Mouse (Mus musculus) heart, embryonic 13.5 days (tissue): ENCODE measurements around the gene Cd244a. TPM values are rescaled to one million over a fixed set of nuclear protein-coding genes. Genes with fewer than 3 reads are reported as not detected.

ENCODE experiments used
- ATAC-seq: fragments of 200-750 bp; cut with Nextera tagmentation; 2 replicates; pipeline ENCODE4 v1.8.0; 2017; ENCODE audit warnings: moderate TSS enrichment; ENCODE audit not compliant: insufficient number of reproducible peaks, low FRiP score, low TSS enrichment; ENCODE audit errors: extremely low read depth
- H3K27ac ChIP-seq: fragments of 300-500 bp; sonication (generic); replicated peaks from 2 replicates; pipeline ENCODE4 v1.5.1; 2015; ENCODE audit warnings: moderate library complexity, mild to moderate bottlenecking, inconsistent platforms
- H3K27me3 ChIP-seq: fragments of 300-500 bp; sonication (generic); replicated peaks from 2 replicates; pipeline ENCODE4 v1.6.1; 2015; ENCODE audit warnings: mild to moderate bottlenecking, inconsistent platforms
- H3K36me3 ChIP-seq: fragments of 300-500 bp; sonication (generic); 2 replicates; pipeline ENCODE4 v1.6.1; 2015; ENCODE audit warnings: mild to moderate bottlenecking, inconsistent platforms
- H3K4me1 ChIP-seq: fragments of 300-500 bp; sonication (generic); 2 replicates; pipeline ENCODE4 v1.6.1; 2015; ENCODE audit warnings: inconsistent platforms
- H3K4me2 ChIP-seq: fragments of 300-500 bp; sonication (generic); 2 replicates; pipeline ENCODE4 v1.6.1; 2015; ENCODE audit warnings: inconsistent platforms, mild to moderate bottlenecking, moderate library complexity
- H3K4me3 ChIP-seq: fragments of 300-500 bp; sonication (generic); 2 replicates; pipeline ENCODE4 v1.5.1; 2015; ENCODE audit warnings: moderate library complexity, mild to moderate bottlenecking, inconsistent platforms
- H3K9ac ChIP-seq: fragments of 300-500 bp; sonication (generic); 2 replicates; pipeline ENCODE4 v1.6.1; 2015; ENCODE audit warnings: inconsistent platforms, mild to moderate bottlenecking, moderate library complexity
- H3K9me3 ChIP-seq: fragments of 300-500 bp; sonication (generic); 2 replicates; pipeline ENCODE4 v1.6.1; 2016; ENCODE audit warnings: inconsistent platforms
- WGBS: fragments of 180-500 bp; shearing (Covaris S2); methylation state at CpG from one replicate; pipeline ENCODE4 v1.1.7; 2015; ENCODE audit warnings: mixed read lengths; 5-methylcytosine and 5-hydroxymethylcytosine counted together
- polyA plus RNA-seq: library from polyadenylated mRNA; unstranded; fragments of >200 nt; fragmentation: Nextera tagmentation; extraction: Ambion mirVana; gene quantifications from 2 replicates; pipeline ENCODE4 v1.2.1, GENCODE M21; 2015

Cd244a gene
- polyA plus RNA-seq, 1 experiment from 2014 or later: 0.11 TPM

- no peaks in the 10 kb centered on the region for H3K4me1 ChIP-seq
- H3K4me3 ChIP-seq: no peak overlapping the region
- H3K27me3 ChIP-seq: no peaks in the 10 kb centered on the region
- no peak overlapping the region for H3K27ac ChIP-seq
- WGBS: 75% methylated on average over 7 of the region's 7 CpGs
- H3K4me2 ChIP-seq: no peak overlapping the region
- no peaks in the 10 kb centered on the region for H3K36me3 ChIP-seq
- ATAC-seq: no peak
- no peak overlapping the region for H3K9ac ChIP-seq
- no peaks in the 10 kb centered on the region for H3K9me3 ChIP-seq
These were observed 18.2 kb downstream of the Cd244a start for GRCm38 (mm10) chr1:171577168-171577567.

GRCm38 (mm10) chr1:171584584-171584983, 25.6 kb downstream of the Cd244a start:
- no peak overlapping the region for H3K9ac ChIP-seq
- WGBS: 42% methylated on average over 2 of the region's 2 CpGs
- no peaks in the 10 kb centered on the region for H3K36me3 ChIP-seq
- H3K27me3 ChIP-seq: no peaks in the 10 kb centered on the region
- no peak overlapping the region for H3K4me2 ChIP-seq
- H3K4me1 ChIP-seq: no peaks in the 10 kb centered on the region
- no peaks in the 10 kb centered on the region for H3K9me3 ChIP-seq
- H3K4me3 ChIP-seq: no peak overlapping the region
- no peak for ATAC-seq
- H3K27ac ChIP-seq: no peak overlapping the region

- ATAC-seq: no peak
- WGBS: 67% methylated on average over 3 of the region's 3 CpGs
- no peaks in the 10 kb centered on the region for H3K9me3 ChIP-seq
- H3K4me1 ChIP-seq: no peaks in the 10 kb centered on the region
- no peak overlapping the region for H3K4me3 ChIP-seq
- H3K27ac ChIP-seq: no peak overlapping the region
- 0 out of 2 replicates have a peak, but pooled peaks cover 5% of the 10 kb centered on the region for H3K27me3 ChIP-seq
- H3K36me3 ChIP-seq: no peaks in the 10 kb centered on the region
- no peak overlapping the region for H3K4me2 ChIP-seq
- H3K9ac ChIP-seq: no peak overlapping the region
These were observed 45.7 kb downstream of the Cd244a start for GRCm38 (mm10) chr1:171604686-171605085.

GRCm38 (mm10) chr1:171606656-171607055, 47.7 kb downstream of the Cd244a start:
- no peaks in the 10 kb centered on the region for H3K9me3 ChIP-seq
- no peak overlapping the region for H3K4me2 ChIP-seq
- no peaks in the 10 kb centered on the region for H3K27me3 ChIP-seq
- no peaks in the 10 kb centered on the region for H3K4me1 ChIP-seq
- no peak for ATAC-seq
- no peak overlapping the region for H3K9ac ChIP-seq
- WGBS: 76% methylated on average over 3 of the region's 3 CpGs
- H3K27ac ChIP-seq: no peak overlapping the region
- H3K4me3 ChIP-seq: no peak overlapping the region
- H3K36me3 ChIP-seq: no peaks in the 10 kb centered on the region

GRCm38 (mm10) chr1:171607176-171607575, 48.2 kb downstream of the Cd244a start, which contains the start of gene Ly9:
Ly9 (minus strand) TSS chr1:171607410.
- Histone ChIP-seq H3K27me3 (no peaks in the 10 kb centered on the region), H3K4me1 (no peaks in the 10 kb centered on the region), H3K36me3 (no peaks in the 10 kb centered on the region), H3K9ac (no peak within 1 kb of the TSS), H3K4me2 (no peak within 1 kb of the TSS), H3K9me3 (no peaks in the 10 kb centered on the region), H3K4me3 (no peak within 1 kb of the TSS), H3K27ac (no peak within 1 kb of the TSS)
- ATAC-seq: no peak
- 77% methylated on average over 9 of the region's 9 CpGs for WGBS

GRCm38 (mm10) chr1:171610026-171610425, 51.0 kb downstream of the Cd244a start:
- 79% methylated on average over 2 of the region's 2 CpGs for whole genome bisulfite sequencing

GRCm38 (mm10) chr1:171610781-171611180, 51.8 kb downstream of the Cd244a start:
- H3K4me2 ChIP-seq: no peak overlapping the region
- H3K36me3 ChIP-seq: no peaks in the 10 kb centered on the region
- 39% methylated on average over 1 of the region's 1 CpGs for WGBS
- no peak overlapping the region for H3K27ac ChIP-seq
- H3K4me3 ChIP-seq: no peak overlapping the region
- H3K27me3 ChIP-seq: no peaks in the 10 kb centered on the region
- H3K4me1 ChIP-seq: no peaks in the 10 kb centered on the region
- H3K9ac ChIP-seq: no peak overlapping the region
- ATAC-seq: no peak
- no peaks in the 10 kb centered on the region for H3K9me3 ChIP-seq

More at GRCm38 (mm10) chr1:171610026-171610425, 51.0 kb downstream of the Cd244a start:
- H3K9ac ChIP-seq: no peak overlapping the region
- no peak overlapping the region for H3K4me3 ChIP-seq
- H3K27ac ChIP-seq: no peak overlapping the region
- no peak overlapping the region for H3K4me2 ChIP-seq
- no peaks in the 10 kb centered on the region for H3K27me3 ChIP-seq
- no peaks in the 10 kb centered on the region for H3K36me3 ChIP-seq
- H3K4me1 ChIP-seq: no peaks in the 10 kb centered on the region
- no peak for ATAC-seq
- no peaks in the 10 kb centered on the region for H3K9me3 ChIP-seq

- no peaks in the 10 kb centered on the region for H3K27me3 ChIP-seq
- H3K4me2 ChIP-seq: no peak overlapping the region
- no peak overlapping the region for H3K9ac ChIP-seq
- H3K9me3 ChIP-seq: no peaks in the 10 kb centered on the region
- no peak overlapping the region for H3K27ac ChIP-seq
- no peak overlapping the region for H3K4me3 ChIP-seq
- ATAC-seq: no peak
- no peaks in the 10 kb centered on the region for H3K4me1 ChIP-seq
- WGBS: 25% methylated on average over 2 of the region's 2 CpGs
- no peaks in the 10 kb centered on the region for H3K36me3 ChIP-seq
These were observed 55.0 kb downstream of the Cd244a start for GRCm38 (mm10) chr1:171613962-171614361.

GRCm38 (mm10) chr1:171616881-171617515, 58.0 kb downstream of the Cd244a start:
- ATAC-seq: no peak
- H3K9me3 ChIP-seq: no peaks in the 10 kb centered on the region
- 68% methylated on average over 11 of the region's 11 CpGs for WGBS

GRCm38 (mm10) chr1:171619001-171619400, 60.0 kb downstream of the Cd244a start:
- H3K36me3 ChIP-seq: no peaks in the 10 kb centered on the region
- ATAC-seq: no peak
- H3K27me3 ChIP-seq: no peaks in the 10 kb centered on the region
- no peak overlapping the region for H3K27ac ChIP-seq
- H3K4me2 ChIP-seq: no peak overlapping the region
- H3K4me1 ChIP-seq: no peaks in the 10 kb centered on the region
- WGBS: 72% methylated on average over 8 of the region's 8 CpGs
- no peak overlapping the region for H3K9ac ChIP-seq
- H3K9me3 ChIP-seq: 0 out of 2 replicates have a peak, but pooled peaks cover 2% of the 10 kb centered on the region
- H3K4me3 ChIP-seq: no peak overlapping the region

More at GRCm38 (mm10) chr1:171616881-171617515, 58.0 kb downstream of the Cd244a start:
- H3K4me2 ChIP-seq: no peak overlapping the region
- H3K27me3 ChIP-seq: no peaks in the 10 kb centered on the region
- no peaks in the 10 kb centered on the region for H3K4me1 ChIP-seq
- H3K36me3 ChIP-seq: no peaks in the 10 kb centered on the region
- H3K9ac ChIP-seq: no peak overlapping the region
- H3K27ac ChIP-seq: no peak overlapping the region
- no peak overlapping the region for H3K4me3 ChIP-seq

- Histone ChIP-seq H3K9me3 (0 out of 2 replicates have a peak, but pooled peaks cover 4% of the 10 kb centered on the region), H3K4me3 (no peak overlapping the region), H3K27me3 (no peaks in the 10 kb centered on the region), H3K9ac (no peak overlapping the region), H3K27ac (no peak overlapping the region), H3K36me3 (no peaks in the 10 kb centered on the region), H3K4me2 (no peak overlapping the region), H3K4me1 (no peaks in the 10 kb centered on the region)
- ATAC-seq: no peak
- 72% methylated on average over 3 of the region's 3 CpGs for WGBS
These were observed 60.7 kb downstream of the Cd244a start for GRCm38 (mm10) chr1:171619645-171620044.

GRCm38 (mm10) chr1:171620091-171620490, 61.1 kb downstream of the Cd244a start:
- WGBS: 77% methylated on average over 6 of the region's 6 CpGs
- Histone ChIP-seq H3K4me3 (no peak overlapping the region), H3K4me1 (no peaks in the 10 kb centered on the region), H3K27me3 (no peaks in the 10 kb centered on the region), H3K27ac (no peak overlapping the region), H3K9ac (no peak overlapping the region), H3K9me3 (0 out of 2 replicates have a peak, but pooled peaks cover 4% of the 10 kb centered on the region), H3K4me2 (no peak overlapping the region), H3K36me3 (no peaks in the 10 kb centered on the region)
- no peak for ATAC-seq
